Mouse (Mus musculus): ENCODE measurements at regions not wholly inside any gene's neighbourhood (a gene's known extent, or its start where the extent isn't known, plus 50 kb on each side); places are given as distances from the start of the nearest gene placed in this dataset.

DNA sequence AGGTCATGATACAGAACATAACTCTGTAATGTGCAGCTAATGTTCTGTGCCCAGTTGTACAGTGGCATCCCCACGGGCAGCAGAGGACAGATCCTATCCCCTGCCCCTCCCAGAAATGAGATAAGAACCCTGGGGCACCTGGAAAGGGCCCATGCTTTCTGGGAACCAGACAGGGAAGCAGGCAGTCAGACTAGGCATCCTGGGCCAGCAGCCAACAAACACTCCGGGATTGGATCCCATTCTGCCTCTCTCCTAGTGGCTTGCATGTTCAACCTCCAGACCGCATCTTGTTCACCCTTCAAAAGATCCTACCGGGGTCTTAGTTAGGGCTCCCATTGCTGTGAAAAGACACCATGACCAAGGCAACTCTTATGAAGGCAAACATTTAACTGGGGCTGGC lies 229.0 kb upstream of the Rpl38 start:
- no peak for DNase-seq (ENCODE audit: low spot score)

DNA sequence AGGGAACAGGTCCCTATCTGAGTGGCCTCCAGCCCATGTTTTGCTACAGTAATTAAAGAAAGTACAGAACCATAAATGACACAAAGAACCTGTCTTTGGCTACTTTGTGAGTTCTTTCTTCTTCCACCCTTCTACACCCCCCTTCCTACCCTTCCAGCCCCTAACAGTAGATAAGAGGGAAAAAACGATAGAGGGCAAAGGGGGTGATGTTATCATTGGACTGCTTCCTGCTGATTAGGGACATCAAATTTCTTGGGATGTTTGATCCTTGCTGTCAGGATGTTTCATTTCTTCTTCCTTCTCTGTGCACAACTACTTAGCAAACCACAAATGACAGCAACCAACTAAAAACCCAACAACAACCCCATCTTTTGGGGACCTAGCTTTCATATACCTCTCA lies 232.5 kb upstream of the Rpl38 start:
- DNase-seq (ENCODE audit: low spot score) = no peak

DNA sequence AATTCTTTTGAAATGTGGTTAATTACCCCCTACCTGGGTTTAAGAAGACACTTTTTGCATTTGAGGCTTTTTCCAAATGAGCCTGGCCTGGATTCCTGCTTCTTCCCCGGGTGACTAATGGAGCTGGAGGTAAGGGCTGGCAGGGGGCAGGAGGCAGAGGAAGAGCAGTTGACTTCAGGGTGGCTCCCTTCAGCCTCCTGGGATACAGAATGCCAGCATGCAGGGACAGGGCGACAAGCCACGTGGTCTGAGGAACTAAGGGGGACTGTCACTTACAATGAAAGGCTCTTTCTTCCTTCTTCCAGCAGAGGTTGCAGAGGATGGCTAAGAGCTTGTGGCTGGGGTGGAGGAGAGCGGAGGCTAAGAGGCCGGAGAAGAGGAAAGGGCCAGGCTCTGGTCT lies 234.8 kb upstream of the Rpl38 start:
- DNase-seq (ENCODE audit: low spot score) = no peak

- DNase-seq (ENCODE audit: low spot score) = no peak
Observed at GRCm38 (mm10) chr11:114425447-114425846, 242.9 kb upstream of the Rpl38 start.

GRCm38 (mm10) chr11:114423322-114423721 lies 245.0 kb upstream of the Rpl38 start:
- DNase-seq (ENCODE audit: low spot score) = no peak

DNA sequence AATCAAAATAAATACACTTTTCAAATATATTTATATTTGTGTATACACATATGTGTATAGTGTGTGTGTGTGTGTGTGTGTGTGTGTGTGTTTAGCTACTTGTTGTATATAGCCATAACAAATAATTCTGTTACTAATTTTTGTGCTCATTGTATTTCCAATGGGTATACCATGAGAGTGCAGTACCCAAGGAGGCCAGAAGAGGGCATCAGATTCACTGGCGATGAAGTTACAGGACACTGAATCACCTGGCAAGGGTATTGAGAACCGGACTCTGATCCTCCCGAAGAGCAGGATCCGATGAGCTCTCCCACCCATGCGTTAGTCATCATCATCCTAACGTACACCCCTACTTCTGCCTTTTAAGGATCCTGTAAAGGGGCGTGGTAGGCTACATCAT lies 249.3 kb upstream of the Rpl38 start:
- no peak for DNase-seq (ENCODE audit: low spot score)

DNA sequence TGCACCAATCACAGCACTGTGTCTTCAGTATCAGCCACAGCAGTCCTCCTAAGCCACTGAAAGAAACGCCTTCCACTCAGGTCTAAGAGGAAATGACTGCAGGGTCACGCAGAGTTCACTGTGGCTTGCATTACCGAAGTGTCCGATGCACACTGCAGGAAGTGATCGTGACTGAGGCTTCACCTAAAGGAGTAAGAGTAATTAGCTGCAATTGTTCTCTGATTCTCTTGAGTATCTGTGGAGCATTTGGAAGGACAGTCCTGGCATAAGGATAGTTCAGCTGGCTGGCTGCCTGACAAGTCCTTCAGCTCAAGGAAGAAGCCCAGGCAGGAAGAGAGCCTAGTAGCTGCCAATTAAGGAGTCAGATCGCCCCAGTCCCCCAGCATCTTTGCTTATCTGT lies 252.2 kb upstream of the Rpl38 start:
- DNase-seq (ENCODE audit: low spot score) = no peak

- DNase-seq (ENCODE audit: low spot score) = no peak
Observed at GRCm38 (mm10) chr11:114404401-114404800, 263.9 kb upstream of the Rpl38 start.

DNA sequence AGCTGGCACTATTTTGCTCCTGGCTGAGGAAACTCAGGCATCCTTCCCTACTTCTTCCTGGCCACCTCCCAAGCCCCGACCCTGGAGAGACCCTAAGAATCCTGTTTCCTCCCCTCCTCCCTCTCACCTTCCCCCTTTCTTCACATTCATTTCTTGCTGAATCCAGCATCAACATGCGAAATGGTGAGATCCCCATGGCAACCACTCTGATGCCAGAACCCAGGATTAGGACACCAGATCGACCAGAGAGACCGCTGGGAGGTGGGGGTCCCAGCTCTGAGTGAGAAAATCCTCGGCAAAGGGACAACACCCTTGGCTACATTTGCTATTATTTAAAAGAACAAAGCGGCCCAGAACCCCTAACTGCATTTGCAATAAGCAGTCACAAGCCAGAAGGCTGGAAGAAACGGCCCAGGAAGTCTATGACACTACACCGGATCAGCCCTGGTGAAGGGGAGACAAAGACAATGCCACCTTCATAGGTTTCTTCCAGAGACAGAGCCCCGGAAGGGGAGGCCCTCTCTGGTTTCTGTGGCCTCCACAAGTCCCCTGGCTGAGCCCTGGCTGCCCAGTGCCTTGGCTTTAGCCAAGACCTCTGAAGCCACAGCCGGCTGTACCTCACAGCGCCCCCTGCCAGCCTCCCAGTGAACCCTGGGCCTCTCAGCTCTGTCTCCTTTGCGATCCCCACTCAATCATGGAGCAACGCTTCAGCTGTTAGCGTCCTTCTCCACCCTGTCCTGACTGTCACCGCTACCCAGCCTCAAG lies 265.6 kb upstream of the Rpl38 start:
- no peak for DNase-seq (ENCODE audit: low spot score)

DNA sequence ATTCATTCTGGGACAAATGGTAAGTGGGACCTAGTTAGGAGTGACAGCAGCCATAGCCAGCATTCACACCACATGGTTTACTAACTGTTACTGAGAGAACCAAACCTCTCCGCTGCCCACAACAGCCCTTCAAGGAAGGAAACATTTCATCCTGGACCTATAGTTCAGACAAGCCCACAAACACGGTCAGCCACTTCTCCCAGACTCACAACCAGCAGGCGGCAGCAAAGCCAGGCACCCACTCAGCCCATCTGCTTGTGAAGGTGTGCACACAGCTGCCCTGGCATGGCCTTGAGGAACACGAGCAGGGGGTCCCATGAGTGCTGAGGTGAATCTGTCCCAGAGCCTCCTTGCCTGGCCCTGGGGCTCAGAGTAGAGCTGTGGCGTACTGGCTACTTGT lies 267.6 kb upstream of the Rpl38 start:
- no peak for DNase-seq (ENCODE audit: low spot score)

DNA sequence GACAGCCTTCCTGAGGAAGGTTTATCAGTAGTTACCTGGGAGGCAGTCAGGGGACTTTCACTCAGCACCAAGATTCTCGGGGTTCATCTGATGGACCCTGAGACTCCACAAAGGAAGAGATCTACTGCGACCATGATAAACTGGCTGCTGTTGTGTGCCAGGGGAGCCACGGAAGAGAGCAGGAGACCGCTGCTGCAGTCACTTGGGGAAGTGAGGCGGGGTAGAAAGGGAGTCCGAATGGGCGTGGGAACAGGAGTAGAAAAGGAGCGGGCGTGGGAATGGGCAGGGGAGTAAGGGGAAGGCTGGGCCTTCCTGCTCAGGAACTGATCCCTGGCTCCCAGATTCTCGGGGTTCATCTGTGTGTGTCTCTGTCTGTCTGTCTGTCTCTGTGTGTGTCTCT lies 276.2 kb upstream of the Rpl38 start:
- no peak for DNase-seq (ENCODE audit: low spot score)

- DNase-seq (ENCODE audit: low spot score) = no peak
Observed at GRCm38 (mm10) chr11:114391553-114391952, 276.8 kb upstream of the Rpl38 start.

- no peak for DNase-seq (ENCODE audit: low spot score)
Observed at GRCm38 (mm10) chr11:114387091-114387490, 281.2 kb upstream of the Rpl38 start.

GRCm38 (mm10) chr11:114379411-114379824 lies 288.9 kb upstream of the Rpl38 start:
- DNase-seq (ENCODE audit: low spot score) = no peak

GRCm38 (mm10) chr11:114375921-114376320 lies 292.4 kb upstream of the Rpl38 start:
- DNase-seq (ENCODE audit: low spot score) = no peak

DNA sequence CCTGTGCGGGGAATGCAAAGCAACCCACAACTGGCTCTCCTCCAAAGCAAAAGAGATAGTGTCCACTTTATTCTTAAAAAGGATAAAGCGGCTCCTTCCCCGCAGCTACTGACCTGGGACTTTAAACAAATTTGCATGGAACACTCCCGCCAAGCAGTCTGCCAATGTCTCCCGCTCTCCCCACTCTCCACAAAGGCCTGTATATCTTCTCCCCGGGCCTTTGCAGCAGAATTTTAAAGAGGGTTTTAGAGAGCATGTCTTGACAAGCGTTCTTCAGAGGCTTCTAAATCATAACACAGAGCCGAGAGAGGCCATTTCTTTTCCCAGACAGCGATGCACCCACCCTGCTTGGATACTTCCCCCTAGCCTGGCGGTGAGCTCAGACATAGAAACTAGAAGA lies 297.6 kb upstream of the Rpl38 start:
- no peak for DNase-seq (ENCODE audit: low spot score)

DNA sequence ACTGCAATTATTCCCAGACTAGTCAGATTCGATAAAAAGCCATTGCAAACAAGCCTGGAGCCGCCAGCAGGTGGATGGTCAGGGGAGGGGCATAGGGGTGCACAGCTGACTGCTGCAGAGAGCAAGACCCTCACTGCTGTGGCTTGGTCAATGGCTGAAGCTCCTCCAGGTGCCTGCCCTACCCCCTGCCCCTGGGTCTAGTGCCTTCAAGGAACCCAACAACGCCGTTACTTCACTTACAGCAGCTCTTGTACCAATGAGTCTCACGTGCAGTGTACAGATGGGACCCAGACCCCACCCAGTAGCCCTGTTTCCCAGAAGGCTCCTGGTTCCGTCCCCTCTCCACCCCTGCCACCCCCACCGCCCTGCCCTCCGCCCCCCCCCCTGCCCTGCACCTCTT lies 300.5 kb upstream of the Rpl38 start:
- DNase-seq (ENCODE audit: low spot score) = no peak

DNA sequence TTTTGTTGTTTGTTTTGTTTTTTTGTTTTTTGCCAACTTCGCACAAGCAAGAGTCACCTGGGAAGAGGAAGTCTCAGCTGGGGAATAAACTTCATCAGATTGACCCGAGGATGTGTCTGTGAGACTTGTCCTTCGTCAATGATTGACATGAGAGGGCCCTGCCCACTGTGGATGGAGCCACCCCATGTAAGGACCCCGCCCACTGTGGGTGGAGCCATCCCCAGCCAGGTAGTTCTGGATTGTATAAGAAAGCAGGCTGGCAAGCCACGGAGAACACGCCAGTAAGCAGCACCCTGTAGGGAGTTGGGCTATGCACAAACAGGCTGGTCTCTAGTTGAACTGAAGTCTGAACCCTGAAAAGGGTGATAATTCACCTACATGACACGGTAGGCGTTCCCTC lies 294.1 kb upstream of the Sdk2 start:
- DNase-seq (ENCODE audit: low spot score) = no peak

- no peak for DNase-seq (ENCODE audit: low spot score)
Observed at GRCm38 (mm10) chr11:114360321-114360720, 293.5 kb upstream of the Sdk2 start.

DNA sequence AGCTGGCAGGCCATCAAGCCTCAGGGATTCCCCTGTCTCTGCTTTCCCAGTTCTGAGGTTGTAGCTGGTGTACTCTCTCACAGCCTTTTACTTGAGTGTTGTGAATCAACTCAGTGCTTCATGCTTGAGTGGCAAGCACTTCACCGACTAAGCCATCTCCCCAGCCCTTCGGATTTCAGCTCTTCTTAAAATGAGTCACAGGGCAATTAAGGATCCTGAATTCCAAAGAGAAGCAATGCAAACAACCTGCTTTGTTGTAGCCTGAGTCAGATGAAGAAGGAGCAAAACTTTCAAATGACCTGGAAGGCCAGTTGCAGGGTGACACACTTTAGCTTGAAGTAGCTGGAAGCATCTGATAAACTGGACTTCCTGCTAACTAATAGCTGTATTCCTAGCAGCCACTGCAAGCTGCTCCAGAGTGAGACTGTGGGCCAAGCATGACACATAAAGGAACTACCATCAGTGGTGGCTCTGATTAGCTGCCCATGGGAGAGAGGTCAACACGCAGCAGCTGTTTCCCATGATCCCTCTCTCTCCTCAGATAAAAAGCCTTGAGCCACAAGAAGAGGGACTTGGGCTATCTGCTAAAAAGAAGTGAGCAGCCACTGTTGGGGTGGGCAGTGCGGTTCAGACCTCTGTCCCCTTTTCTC lies 285.4 kb upstream of the Sdk2 start:
- DNase-seq (ENCODE audit: low spot score) = no peak

DNA sequence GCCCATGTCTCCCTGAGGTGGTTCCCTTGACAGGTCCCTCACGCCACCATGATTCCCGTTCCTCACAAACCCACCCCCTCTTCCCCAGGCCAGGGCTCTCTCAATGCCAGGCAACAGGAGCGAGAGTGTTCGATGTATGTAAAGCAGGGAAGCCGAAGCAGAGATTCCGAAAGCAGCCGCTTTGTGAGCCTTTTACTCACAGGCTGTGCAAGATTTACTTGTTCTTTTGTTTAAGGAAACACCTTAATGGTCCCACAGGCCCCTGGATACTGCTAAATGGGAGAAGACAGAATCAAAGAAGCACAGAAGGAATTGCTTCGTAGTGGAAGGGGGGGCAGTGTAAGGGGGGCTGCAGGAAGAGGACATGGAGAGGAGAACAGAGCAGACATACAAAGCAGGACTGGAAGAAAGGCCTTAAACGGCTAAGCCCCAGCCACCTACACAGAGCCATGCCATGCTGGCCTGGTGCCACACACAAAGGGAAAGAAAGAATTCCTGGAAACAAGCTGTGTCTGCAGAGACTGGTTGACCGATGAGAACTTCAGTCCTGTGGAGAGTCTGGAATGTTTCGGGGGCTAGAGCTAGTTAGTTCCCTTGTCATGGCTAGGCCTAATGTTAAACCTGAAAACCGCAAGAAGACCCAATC lies 270.1 kb upstream of the Sdk2 start:
- no peak for DNase-seq (ENCODE audit: low spot score)

DNA sequence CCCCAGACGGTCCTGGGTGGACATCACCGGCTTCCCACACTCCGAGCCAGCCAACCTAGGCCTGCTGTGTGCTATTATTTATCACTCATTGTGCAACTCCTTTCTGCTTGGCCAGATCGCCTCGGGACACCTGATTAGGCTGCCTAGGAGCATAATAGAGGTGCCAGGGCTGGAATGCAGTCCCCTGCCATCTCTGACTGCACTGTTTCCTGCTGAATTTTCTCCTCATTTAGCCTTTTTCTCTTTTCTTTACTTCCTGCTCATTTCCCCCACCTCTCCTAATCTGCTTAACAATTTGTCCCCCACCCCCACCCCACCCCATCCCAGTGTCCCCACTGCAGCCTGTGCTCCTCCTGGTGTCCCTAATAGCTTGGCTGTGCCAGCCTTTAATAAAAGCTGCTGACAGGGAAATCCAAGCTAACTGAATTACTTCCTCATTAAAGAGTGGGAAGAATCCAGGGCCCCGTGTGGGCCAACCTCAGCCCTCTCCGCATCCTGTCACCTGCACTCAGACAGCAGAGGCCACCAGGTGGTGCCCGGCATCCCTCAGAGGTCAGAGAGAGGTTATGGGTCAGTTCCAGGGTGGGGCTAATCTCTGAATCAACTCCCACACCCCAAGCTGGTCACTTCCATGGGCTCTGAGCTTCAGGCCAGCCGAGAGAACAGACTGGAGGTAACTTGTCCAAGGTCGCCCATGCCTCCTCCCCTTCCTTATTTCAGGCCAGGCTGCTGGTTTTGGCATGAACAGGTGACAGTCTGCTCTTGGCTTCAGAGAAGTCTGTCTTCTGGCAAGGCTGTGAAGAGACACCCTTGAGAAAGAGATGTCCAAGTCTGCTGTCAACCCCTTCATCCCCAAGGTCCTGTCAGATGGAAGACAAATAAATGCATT lies 269.3 kb upstream of the Sdk2 start:
- no peak for DNase-seq (ENCODE audit: low spot score)

Data from gastrocnemius, adult 18-20 months (tissue).